Mouse (Mus musculus) kidney, postnatal 36 days (tissue): ENCODE data around the gene Stau1.
"Not testable (repeated sequence)": the region's sequence is repeated elsewhere in the genome, so short reads cannot be mapped to it uniquely, and the experiment has no call there.

Source experiments
- DNase-seq, 2 experiments: peaks; one replicate each; pipeline ENCODE4 v3.0.0; 2021 to 2022; ENCODE audit warnings: mixed read lengths in 2 of 2

Stau1 gene

GRCm38 (mm10) chr2:166995796-166996532 lies at the start of gene Stau1:
Stau1 (minus strand) TSS chr2:166996299.
- DNase-seq: peak; percentile 98

- no peak for DNase-seq
Observed at GRCm38 (mm10) chr2:167043400-167044121, 47.5 kb upstream of the Stau1 start.

GRCm38 (mm10) chr2:167039386-167039785 lies 43.3 kb upstream of the Stau1 start:
- DNase-seq: no peak

GRCm38 (mm10) chr2:167038716-167039115 lies 42.6 kb upstream of the Stau1 start:
- DNase-seq: no peak

- no peak for DNase-seq
Observed at GRCm38 (mm10) chr2:167038297-167038696, 42.2 kb upstream of the Stau1 start.

- no peak for DNase-seq
Observed at GRCm38 (mm10) chr2:167037710-167038109, 41.6 kb upstream of the Stau1 start.

- DNase-seq: no peak
Observed at GRCm38 (mm10) chr2:167030507-167030906, 34.4 kb upstream of the Stau1 start.

GRCm38 (mm10) chr2:167028553-167028952 lies 32.5 kb upstream of the Stau1 start:
- DNase-seq: no peak

- no peak for DNase-seq
Observed at GRCm38 (mm10) chr2:167019396-167019795, 23.3 kb upstream of the Stau1 start.

GRCm38 (mm10) chr2:167015382-167015718 lies 19.3 kb upstream of the Stau1 start:
- no peak for DNase-seq

- DNase-seq: peak; percentile 94 to 97
Observed at GRCm38 (mm10) chr2:167014702-167015381, 18.7 kb upstream of the Stau1 start, which contains the start of gene Ddx27. Ddx27 (plus strand) TSS chr2:167015193.

GRCm38 (mm10) chr2:167010546-167010945 lies 14.4 kb upstream of the Stau1 start:
- no peak for DNase-seq

GRCm38 (mm10) chr2:167009483-167009882 lies 13.4 kb upstream of the Stau1 start:
- DNase-seq: no peak

- not testable (repeated sequence) for DNase-seq
Observed at GRCm38 (mm10) chr2:167007565-167007964, 11.5 kb upstream of the Stau1 start.

GRCm38 (mm10) chr2:167007001-167007491 lies 10.9 kb upstream of the Stau1 start:
- no peak for DNase-seq

GRCm38 (mm10) chr2:167006355-167006754 lies 10.3 kb upstream of the Stau1 start:
- DNase-seq: no peak

GRCm38 (mm10) chr2:167004099-167004854 lies 8.2 kb upstream of the Stau1 start:
- DNase-seq: peak; percentile 79 to 82

- DNase-seq: no peak
Observed at GRCm38 (mm10) chr2:167001486-167001885, 5.4 kb upstream of the Stau1 start.

- DNase-seq: no peak
Observed at GRCm38 (mm10) chr2:166996533-166996894, 415 bp upstream of the Stau1 start.

- peak in 1 of 2 experiments; percentile 36 for DNase-seq
Observed at GRCm38 (mm10) chr2:166995021-166995795, 891 bp downstream of the Stau1 start.

GRCm38 (mm10) chr2:166991945-166992344 lies 4.2 kb downstream of the Stau1 start:
- DNase-seq: peak in 1 of 2 experiments; percentile 46

- no peak for DNase-seq
Observed at GRCm38 (mm10) chr2:166990861-166991260, 5.2 kb downstream of the Stau1 start.
